8 mouse cellular contexts compared by ENCODE assay signal in the genomic region with DNA sequence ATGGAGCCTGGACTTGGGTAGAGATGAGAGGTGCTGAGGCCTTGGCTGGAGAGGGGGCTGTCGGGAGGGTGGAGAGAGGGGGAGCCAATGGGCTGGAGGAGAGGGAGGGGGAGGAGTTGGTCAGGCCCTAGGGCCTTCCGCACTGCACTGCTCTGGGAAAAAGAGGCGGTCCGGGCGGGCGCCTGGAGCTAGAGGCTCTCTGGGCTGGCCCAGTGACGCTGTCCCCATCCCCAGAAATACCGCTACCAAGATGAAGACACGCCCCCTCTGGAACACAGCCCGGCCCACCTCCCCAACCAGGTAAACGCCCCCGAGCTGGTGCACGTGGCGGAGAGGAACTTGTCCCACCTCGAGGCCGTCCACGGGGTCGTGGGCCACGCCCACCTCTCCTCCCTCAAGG. TPM values are rescaled to one million over a fixed set of nuclear protein-coding genes. Genes with fewer than 3 reads are reported as not detected.
DNase-seq lines count a peak whose midpoint lies in the region; ATAC-seq and TF ChIP-seq lines count a peak whose summit lies in the region.

No protein-coding gene starts in this region.

- intact Hi-C loops in left cerebral cortex, postnatal 4 days (cut with DNase I) = no loop called here
- intact Hi-C loops in left cerebral cortex, postnatal 14 days (cut with DNase I) = no loop called here

- H3K9ac ChIP-seq in heart, embryonic 12.5 days = peak overlapping the region; percentile 29; the same call in 1 of the 2 replicates
- peak overlapping the region; percentile 54 for H3K9ac ChIP-seq in midbrain, postnatal 0 days (replicated peaks; ENCODE audit: low read length, poor library complexity, severe bottlenecking)

- H3K4me1 ChIP-seq in embryonic facial prominence, embryonic 10.5 days = peaks cover 91% of the 10 kb centered on the region
- H3K4me1 ChIP-seq in heart, embryonic 12.5 days (replicated peaks) = peaks cover 66% of the 10 kb centered on the region
- H3K4me1 ChIP-seq in limb, embryonic 10.5 days = peaks cover 85% of the 10 kb centered on the region
- peaks cover 48% of the 10 kb centered on the region for H3K4me1 ChIP-seq in midbrain, postnatal 0 days (ENCODE audit: insufficient read depth, low read length)

- no peak for TF ChIP-seq CTCF in midbrain, postnatal 0 days (IDR thresholded peaks at IDR 0.05)

- peak; percentile 66 for ATAC-seq in heart, embryonic 12.5 days (ENCODE audit: insufficient number of reproducible peaks, low FRiP score)
- ATAC-seq in midbrain, postnatal 0 days (ENCODE audit: low FRiP score) = no peak

- H3K4me3 ChIP-seq in embryonic facial prominence, embryonic 10.5 days = peak overlapping the region; percentile 55
- H3K4me3 ChIP-seq in heart, embryonic 12.5 days = peak overlapping the region; percentile 39
- peak overlapping the region; percentile 46 for H3K4me3 ChIP-seq in limb, embryonic 10.5 days
- peak overlapping the region; percentile 20 for H3K4me3 ChIP-seq in midbrain, postnatal 0 days (ENCODE audit: low read depth, low read length)

- DNase-seq in left cerebral cortex, postnatal 4 days = peak; percentile 64
- DNase-seq in left cerebral cortex, postnatal 14 days (ENCODE audit: low spot score in 2 of 2) = no peak
- peak; percentile 83 for DNase-seq in embryonic facial prominence, embryonic 10.5 days (ENCODE audit: low spot score)
- peak; percentile 75 for DNase-seq in limb, embryonic 10.5 days (ENCODE audit: low spot score)
- peak; percentile 60 for DNase-seq in midbrain, postnatal 0 days (ENCODE audit: low spot score)
- DNase-seq in layer of hippocampus, adult 11-12 months (ENCODE audit: low spot score) = no peak
- no peak for DNase-seq in natural killer cell, adult 2 months (ENCODE audit: low spot score in 2 of 2)

- peaks cover 16% of the 10 kb centered on the region for H3K36me3 ChIP-seq in embryonic facial prominence, embryonic 10.5 days (replicated peaks)
- peaks cover 11% of the 10 kb centered on the region for H3K36me3 ChIP-seq in heart, embryonic 12.5 days
- peaks cover 17% of the 10 kb centered on the region for H3K36me3 ChIP-seq in limb, embryonic 10.5 days
- peaks cover 8% of the 10 kb centered on the region for H3K36me3 ChIP-seq in midbrain, postnatal 0 days (ENCODE audit: insufficient read depth, low read length)

- WGBS in embryonic facial prominence, embryonic 10.5 days = under 1% methylated on average over 19 of the region's 19 CpGs
- under 1% methylated on average over 18 of the region's 19 CpGs for WGBS in heart, embryonic 12.5 days
- WGBS in limb, embryonic 10.5 days = under 1% methylated on average over 19 of the region's 19 CpGs
- 5% methylated on average over 19 of the region's 19 CpGs for WGBS in midbrain, postnatal 0 days

- peak overlapping the region; percentile 83 for H3K27ac ChIP-seq in embryonic facial prominence, embryonic 10.5 days (replicated peaks)
- 0 out of 2 replicates have a peak overlapping the region, but pooled peaks have one; percentile 22 for H3K27ac ChIP-seq in heart, embryonic 12.5 days (ENCODE audit: poor library complexity, severe bottlenecking)
- peak overlapping the region; percentile 81 for H3K27ac ChIP-seq in limb, embryonic 10.5 days
- H3K27ac ChIP-seq in midbrain, postnatal 0 days (ENCODE audit: low read depth, low read length) = peak overlapping the region; percentile 90

- H3K27me3 ChIP-seq in embryonic facial prominence, embryonic 10.5 days (replicated peaks; ENCODE audit: low read depth, poor library complexity, severe bottlenecking) = no peaks in the 10 kb centered on the region
- H3K27me3 ChIP-seq in heart, embryonic 12.5 days (replicated peaks) = no peaks in the 10 kb centered on the region
- H3K27me3 ChIP-seq in limb, embryonic 10.5 days (ENCODE audit: low read depth, poor library complexity, severe bottlenecking) = no peaks in the 10 kb centered on the region
- no peaks in the 10 kb centered on the region for H3K27me3 ChIP-seq in midbrain, postnatal 0 days (ENCODE audit: insufficient read depth, low read length)

- H3K4me2 ChIP-seq in heart, embryonic 12.5 days = peak overlapping the region; percentile 69
- H3K4me2 ChIP-seq in midbrain, postnatal 0 days (ENCODE audit: low read depth, low read length, poor library complexity, severe bottlenecking) = peak overlapping the region; percentile 58

- no peaks in the 10 kb centered on the region for H3K9me3 ChIP-seq in embryonic facial prominence, embryonic 10.5 days
- H3K9me3 ChIP-seq in heart, embryonic 12.5 days (replicated peaks) = no peaks in the 10 kb centered on the region
- no peaks in the 10 kb centered on the region for H3K9me3 ChIP-seq in limb, embryonic 10.5 days (replicated peaks)
- H3K9me3 ChIP-seq in midbrain, postnatal 0 days (ENCODE audit: low read length) = no peaks in the 10 kb centered on the region

RNA-seq across cellular contexts. Expression of gene Dlg4, which starts 9.9 kb away (rescaled TPM):
- 100 to 1,000 TPM; 496 to 497 TPM for total RNA-seq in left cerebral cortex, postnatal 4 days (2021)
- total RNA-seq in left cerebral cortex, postnatal 14 days (2021) = 1,000 to 10,000 TPM in 1 of 2 experiments, 100 to 1,000 TPM in 1; 1,000 to 1,075 TPM
- 12.6 and 13.2 TPM in 2 replicates for polyA plus RNA-seq in embryonic facial prominence, embryonic 10.5 days (2016; fragmentation: Nextera tagmentation; extraction: Ambion mirVana)
- polyA plus RNA-seq in heart, embryonic 12.5 days (2016; fragmentation: Nextera tagmentation; extraction: Ambion mirVana) = 4.2 and 6.0 TPM in 2 replicates
- 8.8 and 12.9 TPM in 2 replicates for polyA plus RNA-seq in limb, embryonic 10.5 days (2016; fragmentation: Nextera tagmentation; extraction: Ambion mirVana)
- total RNA-seq in midbrain, postnatal 0 days (2014; rRNA removed) = 256 and 269 TPM in 2 replicates
- polyA plus RNA-seq in midbrain, postnatal 0 days (2015; fragmentation: Nextera tagmentation; extraction: Ambion mirVana) = 16.1 and 18.1 TPM in 2 replicates

RNA-seq across cellular contexts. Expression of gene Acadvl, which starts 11.5 kb away (rescaled TPM):
- total RNA-seq in left cerebral cortex, postnatal 4 days (2021) = 10 to 100 TPM; 44.8 to 45.0 TPM
- total RNA-seq in left cerebral cortex, postnatal 14 days (2021) = 10 to 100 TPM; 50.7 to 53.6 TPM
- 42.2 and 46.3 TPM in 2 replicates for polyA plus RNA-seq in embryonic facial prominence, embryonic 10.5 days (2016; fragmentation: Nextera tagmentation; extraction: Ambion mirVana)
- polyA plus RNA-seq in heart, embryonic 12.5 days (2016; fragmentation: Nextera tagmentation; extraction: Ambion mirVana) = 126 and 129 TPM in 2 replicates
- 36.4 and 52.1 TPM in 2 replicates for polyA plus RNA-seq in limb, embryonic 10.5 days (2016; fragmentation: Nextera tagmentation; extraction: Ambion mirVana)
- 35.9 and 42.7 TPM in 2 replicates for total RNA-seq in midbrain, postnatal 0 days (2014; rRNA removed)
- 62.1 and 64.2 TPM in 2 replicates for polyA plus RNA-seq in midbrain, postnatal 0 days (2015; fragmentation: Nextera tagmentation; extraction: Ambion mirVana)

RNA-seq across cellular contexts. Expression of gene Dvl2, which starts 26.3 kb away (rescaled TPM):
- total RNA-seq in left cerebral cortex, postnatal 4 days (2021) = 10 to 100 TPM; 38.8 to 40.1 TPM
- 10 to 100 TPM; 27.3 to 30.0 TPM for total RNA-seq in left cerebral cortex, postnatal 14 days (2021)
- 59.0 and 59.8 TPM in 2 replicates for polyA plus RNA-seq in embryonic facial prominence, embryonic 10.5 days (2016; fragmentation: Nextera tagmentation; extraction: Ambion mirVana)
- 25.8 and 26.1 TPM in 2 replicates for polyA plus RNA-seq in heart, embryonic 12.5 days (2016; fragmentation: Nextera tagmentation; extraction: Ambion mirVana)
- 65.2 and 70.6 TPM in 2 replicates for polyA plus RNA-seq in limb, embryonic 10.5 days (2016; fragmentation: Nextera tagmentation; extraction: Ambion mirVana)
- total RNA-seq in midbrain, postnatal 0 days (2014; rRNA removed) = 31.5 and 33.3 TPM in 2 replicates
- polyA plus RNA-seq in midbrain, postnatal 0 days (2015; fragmentation: Nextera tagmentation; extraction: Ambion mirVana) = 19.0 and 20.0 TPM in 2 replicates

RNA-seq across cellular contexts. Expression of gene Asgr1, which starts 27.2 kb away (rescaled TPM):
- 1 to 10 TPM; 3.7 to 3.9 TPM for total RNA-seq in left cerebral cortex, postnatal 4 days (2021)
- 1 to 10 TPM; 1.9 to 2.4 TPM for total RNA-seq in left cerebral cortex, postnatal 14 days (2021)
- 0.55 and 0.70 TPM in 2 replicates for polyA plus RNA-seq in embryonic facial prominence, embryonic 10.5 days (2016; fragmentation: Nextera tagmentation; extraction: Ambion mirVana)
- polyA plus RNA-seq in heart, embryonic 12.5 days (2016; fragmentation: Nextera tagmentation; extraction: Ambion mirVana) = 0.15 and 0.19 TPM in 2 replicates
- polyA plus RNA-seq in limb, embryonic 10.5 days (2016; fragmentation: Nextera tagmentation; extraction: Ambion mirVana) = 0.71 and 0.74 TPM in 2 replicates
- total RNA-seq in midbrain, postnatal 0 days (2014; rRNA removed) = 1.2 and 7.2 TPM in 2 replicates
- 4.1 and 4.5 TPM in 2 replicates for polyA plus RNA-seq in midbrain, postnatal 0 days (2015; fragmentation: Nextera tagmentation; extraction: Ambion mirVana)

RNA-seq across cellular contexts. Expression of gene Phf23, which starts 31.1 kb away (rescaled TPM):
- total RNA-seq in left cerebral cortex, postnatal 4 days (2021) = 10 to 100 TPM; 46.2 to 48.7 TPM
- total RNA-seq in left cerebral cortex, postnatal 14 days (2021) = 10 to 100 TPM; 39.2 to 40.2 TPM
- polyA plus RNA-seq in embryonic facial prominence, embryonic 10.5 days (2016; fragmentation: Nextera tagmentation; extraction: Ambion mirVana) = 96.5 and 98.3 TPM in 2 replicates
- polyA plus RNA-seq in heart, embryonic 12.5 days (2016; fragmentation: Nextera tagmentation; extraction: Ambion mirVana) = 51.0 and 54.1 TPM in 2 replicates
- 101 and 106 TPM in 2 replicates for polyA plus RNA-seq in limb, embryonic 10.5 days (2016; fragmentation: Nextera tagmentation; extraction: Ambion mirVana)
- total RNA-seq in midbrain, postnatal 0 days (2014; rRNA removed) = 42.4 and 45.2 TPM in 2 replicates
- 37.6 and 40.0 TPM in 2 replicates for polyA plus RNA-seq in midbrain, postnatal 0 days (2015; fragmentation: Nextera tagmentation; extraction: Ambion mirVana)

Comparison
In these comparisons a context has a peak if more than half of its experiments do, and no peak if none do; other contexts are left out.
1. DNase-seq: peak in left cerebral cortex, postnatal 4 days (single experiment), embryonic facial prominence, embryonic 10.5 days (single experiment), limb, embryonic 10.5 days (single experiment) and midbrain, postnatal 0 days (single experiment); none in left cerebral cortex, postnatal 14 days (0 of 2), layer of hippocampus, adult 11-12 months (single experiment) and natural killer cell, adult 2 months (0 of 2).
2. H3K27ac ChIP-seq: peak in every context shown above with its lines; median percentile 90 in midbrain, postnatal 0 days; 83 in embryonic facial prominence, embryonic 10.5 days; 81 in limb, embryonic 10.5 days; 22 in heart, embryonic 12.5 days.
3. Peak in every context shown above with its lines, with median percentiles within 50 percentile points of each other: H3K4me3 ChIP-seq.